Mouse (Mus musculus): ENCODE data around the gene Gm28047. TPM values are rescaled to one million over a fixed set of nuclear protein-coding genes. Genes with fewer than 3 reads are reported as not detected.

Gm28047 gene
- total and polyA plus RNA-seq, 2 experiments from 2014 or later: 0.74 TPM; not detected in 1

GRCm38 (mm10) chr15:102517976-102518858 lies 106.7 kb downstream of the Gm28047 start, which contains the start of gene Tarbp2:
Gene Tarbp2, plus strand, starts transcription at chr15:102518192.
- no peak for TF ChIP-seq CTCF (IDR thresholded peaks at IDR 0.05; ENCODE audit: low read depth)
- H3K27ac ChIP-seq (ENCODE audit: low read depth, low read length): peak within 1 kb of the TSS; percentile 97
- peak within 1 kb of the TSS; percentile 73 for H3K4me2 ChIP-seq (ENCODE audit: low read depth)
- DNase-seq: peak; percentile 100
- peak; percentile 91 for ATAC-seq
- WGBS: 1% methylated on average over 59 of the region's 60 CpGs
- no peaks in the 10 kb centered on the region for H3K27me3 ChIP-seq (ENCODE audit: insufficient read depth, low read length)
- peak within 1 kb of the TSS; percentile 75 for H3K4me3 ChIP-seq (ENCODE audit: low read depth, low read length)
- peaks cover 15% of the 10 kb centered on the region for H3K36me3 ChIP-seq (ENCODE audit: insufficient read depth)
- peak within 1 kb of the TSS; percentile 79 for H3K9ac ChIP-seq
- no peaks in the 10 kb centered on the region for H3K9me3 ChIP-seq (ENCODE audit: low read length)
- H3K4me1 ChIP-seq (ENCODE audit: insufficient read depth): peaks cover 13% of the 10 kb centered on the region; the same call in 1 of the 2 replicates

GRCm38 (mm10) chr15:102517631-102517975 lies 107.3 kb downstream of the Gm28047 start:
- Histone ChIP-seq H3K4me1 (ENCODE audit: insufficient read depth) (peaks cover 13% of the 10 kb centered on the region; the same call in 1 of the 2 replicates), H3K9ac (peak overlapping the region; percentile 79), H3K9me3 (ENCODE audit: low read length) (no peaks in the 10 kb centered on the region), H3K27me3 (ENCODE audit: insufficient read depth, low read length) (no peaks in the 10 kb centered on the region), H3K36me3 (ENCODE audit: insufficient read depth) (peaks cover 15% of the 10 kb centered on the region), H3K4me2 (ENCODE audit: low read depth) (peak overlapping the region; percentile 73), H3K4me3 (ENCODE audit: low read depth, low read length) (peak overlapping the region; percentile 75), H3K27ac (ENCODE audit: low read depth, low read length) (peak overlapping the region; percentile 96)
- no peak for TF ChIP-seq CTCF (IDR thresholded peaks at IDR 0.05; ENCODE audit: low read depth)
- no peak for DNase-seq
- no peak for ATAC-seq
- under 1% methylated on average over 10 of the region's 10 CpGs for WGBS

GRCm38 (mm10) chr15:102516728-102517404 lies 108.0 kb downstream of the Gm28047 start, which contains the start of gene Map3k12:
Gene Map3k12, minus strand, starts transcription at chr15:102517064.
- Histone ChIP-seq H3K36me3 (ENCODE audit: insufficient read depth) (peaks cover 11% of the 10 kb centered on the region), H3K4me3 (ENCODE audit: low read depth, low read length) (peak within 1 kb of the TSS; percentile 75), H3K27ac (ENCODE audit: low read depth, low read length) (peak within 1 kb of the TSS; percentile 97), H3K9me3 (ENCODE audit: low read length) (no peaks in the 10 kb centered on the region), H3K9ac (peak within 1 kb of the TSS; percentile 79), H3K27me3 (ENCODE audit: insufficient read depth, low read length) (no peaks in the 10 kb centered on the region), H3K4me2 (ENCODE audit: low read depth) (peak within 1 kb of the TSS; percentile 73), H3K4me1 (ENCODE audit: insufficient read depth) (peaks cover 14% of the 10 kb centered on the region; the same call in 1 of the 2 replicates)
- DNase-seq: peak; percentile 84
- WGBS: 2% methylated on average over 43 of the region's 43 CpGs
- peak; percentile 4; the same call in 1 of the 2 replicates for ATAC-seq
- TF ChIP-seq CTCF (IDR thresholded peaks at IDR 0.05; ENCODE audit: low read depth): no peak; the same call in 1 of the 2 replicates

- Histone ChIP-seq H3K27ac (ENCODE audit: low read depth, low read length) (peak overlapping the region; percentile 96), H3K4me2 (ENCODE audit: low read depth) (peak overlapping the region; percentile 73), H3K27me3 (ENCODE audit: insufficient read depth, low read length) (no peaks in the 10 kb centered on the region), H3K9ac (peak overlapping the region; percentile 79), H3K9me3 (ENCODE audit: low read length) (no peaks in the 10 kb centered on the region), H3K4me1 (ENCODE audit: insufficient read depth) (peaks cover 20% of the 10 kb centered on the region; the same call in 1 of the 2 replicates), H3K36me3 (ENCODE audit: insufficient read depth) (peaks cover 5% of the 10 kb centered on the region), H3K4me3 (ENCODE audit: low read depth, low read length) (peak overlapping the region; percentile 75)
- WGBS: 1% methylated on average over 12 of the region's 12 CpGs
- TF ChIP-seq CTCF (IDR thresholded peaks at IDR 0.05; ENCODE audit: low read depth): peak; percentile 28
- ATAC-seq: no peak
- peak; percentile 45 for DNase-seq
These were observed 108.6 kb downstream of the Gm28047 start for GRCm38 (mm10) chr15:102516293-102516692.

- TF ChIP-seq CTCF (IDR thresholded peaks at IDR 0.05; ENCODE audit: low read depth): no peak
- H3K4me2 ChIP-seq (ENCODE audit: low read depth): peak overlapping the region; percentile 73
- H3K4me1 ChIP-seq (ENCODE audit: insufficient read depth): peaks cover 25% of the 10 kb centered on the region
These were observed 109.1 kb downstream of the Gm28047 start for GRCm38 (mm10) chr15:102515791-102516190.

GRCm38 (mm10) chr15:102515261-102515660 lies 109.6 kb downstream of the Gm28047 start:
- H3K4me2 ChIP-seq (ENCODE audit: low read depth): peak overlapping the region; percentile 73
- no peak for DNase-seq
- ATAC-seq: no peak
- TF ChIP-seq CTCF (IDR thresholded peaks at IDR 0.05; ENCODE audit: low read depth): no peak
- peak overlapping the region; percentile 75; the same call in 1 of the 2 replicates for H3K4me3 ChIP-seq (ENCODE audit: low read depth, low read length)
- 86% methylated on average over 2 of the region's 2 CpGs for WGBS
- H3K27ac ChIP-seq (ENCODE audit: low read depth, low read length): no peak overlapping the region
- H3K9ac ChIP-seq: no peak overlapping the region
- no peaks in the 10 kb centered on the region for H3K9me3 ChIP-seq (ENCODE audit: low read length)
- no peaks in the 10 kb centered on the region for H3K27me3 ChIP-seq (ENCODE audit: insufficient read depth, low read length)
- no peaks in the 10 kb centered on the region for H3K36me3 ChIP-seq (ENCODE audit: insufficient read depth)
- peaks cover 26% of the 10 kb centered on the region for H3K4me1 ChIP-seq (ENCODE audit: insufficient read depth)

More at GRCm38 (mm10) chr15:102515791-102516190, 109.1 kb downstream of the Gm28047 start:
- Histone ChIP-seq H3K9ac (peak overlapping the region; percentile 79), H3K9me3 (ENCODE audit: low read length) (no peaks in the 10 kb centered on the region), H3K36me3 (ENCODE audit: insufficient read depth) (peaks cover 2% of the 10 kb centered on the region; the same call in 1 of the 2 replicates), H3K27ac (ENCODE audit: low read depth, low read length) (peak overlapping the region; percentile 96), H3K4me3 (ENCODE audit: low read depth, low read length) (peak overlapping the region; percentile 75), H3K27me3 (ENCODE audit: insufficient read depth, low read length) (no peaks in the 10 kb centered on the region)
- DNase-seq: no peak
- ATAC-seq: no peak
- WGBS: 34% methylated on average over 4 of the region's 4 CpGs

Data from forebrain, postnatal 0 days (tissue).